Mouse (Mus musculus): ENCODE data around the gene Gatc. TPM values are rescaled to one million over a fixed set of nuclear protein-coding genes. Genes with fewer than 3 reads are reported as not detected.
A peak's percentile ranks its signal among the peaks of the same experiment; 100 is the strongest.

Gene Gatc
- polyA plus RNA-seq, 1 experiment from 2014 or later = 24.6 TPM

- Histone ChIP-seq H3K27ac (ENCODE audit: low read length) (no peak overlapping the region), H3K27me3 (ENCODE audit: control insufficient read depth, insufficient read depth, low read length) (no peaks in the 10 kb centered on the region), H3K36me3 (ENCODE audit: control insufficient read depth, insufficient read depth) (no peaks in the 10 kb centered on the region), H3K9ac (ENCODE audit: low read length) (no peak overlapping the region), H3K4me3 (ENCODE audit: low read length) (no peak overlapping the region), H3K4me1 (ENCODE audit: control insufficient read depth, insufficient read depth, low read length) (no peaks in the 10 kb centered on the region), H3K4me2 (ENCODE audit: low read depth, low read length) (no peak overlapping the region), H3K9me3 (replicated peaks; ENCODE audit: control insufficient read depth, low read length) (no peaks in the 10 kb centered on the region)
- 31% methylated on average over 7 of the region's 7 CpGs for WGBS
- no peak for ATAC-seq (replicated peaks; ENCODE audit: extremely low read depth, insufficient read depth, low FRiP score)
Measured at GRCm38 (mm10) chr5:115362216-115362615, 21.2 kb upstream of the Gatc start.

- ATAC-seq (replicated peaks; ENCODE audit: extremely low read depth, insufficient read depth, low FRiP score) = no peak
- Histone ChIP-seq H3K4me3 (ENCODE audit: low read length) (no peak overlapping the region), H3K36me3 (ENCODE audit: control insufficient read depth, insufficient read depth) (no peaks in the 10 kb centered on the region), H3K9me3 (replicated peaks; ENCODE audit: control insufficient read depth, low read length) (no peaks in the 10 kb centered on the region), H3K4me1 (ENCODE audit: control insufficient read depth, insufficient read depth, low read length) (no peaks in the 10 kb centered on the region), H3K27me3 (ENCODE audit: control insufficient read depth, insufficient read depth, low read length) (no peaks in the 10 kb centered on the region), H3K27ac (ENCODE audit: low read length) (no peak overlapping the region), H3K4me2 (ENCODE audit: low read depth, low read length) (no peak overlapping the region), H3K9ac (ENCODE audit: low read length) (no peak overlapping the region)
- 62% methylated on average over 5 of the region's 5 CpGs for WGBS
Measured at GRCm38 (mm10) chr5:115359851-115360372, 18.9 kb upstream of the Gatc start.

- Histone ChIP-seq H3K4me2 (ENCODE audit: low read depth, low read length) (no peak overlapping the region), H3K27ac (ENCODE audit: low read length) (no peak overlapping the region), H3K9ac (ENCODE audit: low read length) (no peak overlapping the region), H3K4me1 (ENCODE audit: control insufficient read depth, insufficient read depth, low read length) (no peaks in the 10 kb centered on the region), H3K36me3 (ENCODE audit: control insufficient read depth, insufficient read depth) (no peaks in the 10 kb centered on the region), H3K9me3 (replicated peaks; ENCODE audit: control insufficient read depth, low read length) (no peaks in the 10 kb centered on the region), H3K27me3 (ENCODE audit: control insufficient read depth, insufficient read depth, low read length) (no peaks in the 10 kb centered on the region), H3K4me3 (ENCODE audit: low read length) (no peak overlapping the region)
- 85% methylated on average over 8 of the region's 8 CpGs for WGBS
- ATAC-seq (replicated peaks; ENCODE audit: extremely low read depth, insufficient read depth, low FRiP score) = no peak
Measured at GRCm38 (mm10) chr5:115359438-115359837, 18.5 kb upstream of the Gatc start.

- H3K27ac ChIP-seq (ENCODE audit: low read length) = no peak overlapping the region
- no peak overlapping the region for H3K9ac ChIP-seq (ENCODE audit: low read length)
- WGBS = 5% methylated on average over 12 of the region's 12 CpGs
Measured at GRCm38 (mm10) chr5:115358872-115359271, 17.9 kb upstream of the Gatc start.

GRCm38 (mm10) chr5:115355070-115355469 is 14.1 kb upstream of the Gatc start:
- 49% methylated on average over 13 of the region's 13 CpGs for WGBS
- Histone ChIP-seq H3K4me3 (ENCODE audit: low read length) (no peak overlapping the region), H3K4me1 (ENCODE audit: control insufficient read depth, insufficient read depth, low read length) (no peaks in the 10 kb centered on the region), H3K36me3 (ENCODE audit: control insufficient read depth, insufficient read depth) (no peaks in the 10 kb centered on the region), H3K4me2 (ENCODE audit: low read depth, low read length) (no peak overlapping the region), H3K9ac (ENCODE audit: low read length) (no peak overlapping the region), H3K27me3 (ENCODE audit: control insufficient read depth, insufficient read depth, low read length) (no peaks in the 10 kb centered on the region), H3K9me3 (replicated peaks; ENCODE audit: control insufficient read depth, low read length) (no peaks in the 10 kb centered on the region), H3K27ac (ENCODE audit: low read length) (no peak overlapping the region)
- ATAC-seq (replicated peaks; ENCODE audit: extremely low read depth, insufficient read depth, low FRiP score) = no peak

More at GRCm38 (mm10) chr5:115358872-115359271, 17.9 kb upstream of the Gatc start:
- Histone ChIP-seq H3K27me3 (ENCODE audit: control insufficient read depth, insufficient read depth, low read length) (no peaks in the 10 kb centered on the region), H3K4me3 (ENCODE audit: low read length) (no peak overlapping the region), H3K9me3 (replicated peaks; ENCODE audit: control insufficient read depth, low read length) (no peaks in the 10 kb centered on the region), H3K4me2 (ENCODE audit: low read depth, low read length) (no peak overlapping the region), H3K36me3 (ENCODE audit: control insufficient read depth, insufficient read depth) (no peaks in the 10 kb centered on the region), H3K4me1 (ENCODE audit: control insufficient read depth, insufficient read depth, low read length) (no peaks in the 10 kb centered on the region)
- ATAC-seq (replicated peaks; ENCODE audit: extremely low read depth, insufficient read depth, low FRiP score) = peak; percentile 77

GRCm38 (mm10) chr5:115351348-115351747 is 10.4 kb upstream of the Gatc start:
- Histone ChIP-seq H3K9me3 (replicated peaks; ENCODE audit: control insufficient read depth, low read length) (no peaks in the 10 kb centered on the region), H3K36me3 (ENCODE audit: control insufficient read depth, insufficient read depth) (peaks cover under 1% of the 10 kb centered on the region; the same call in 1 of the 2 replicates), H3K27ac (ENCODE audit: low read length) (no peak overlapping the region), H3K27me3 (ENCODE audit: control insufficient read depth, insufficient read depth, low read length) (no peaks in the 10 kb centered on the region), H3K4me1 (ENCODE audit: control insufficient read depth, insufficient read depth, low read length) (peaks cover 9% of the 10 kb centered on the region), H3K4me3 (ENCODE audit: low read length) (no peak overlapping the region), H3K9ac (ENCODE audit: low read length) (no peak overlapping the region), H3K4me2 (ENCODE audit: low read depth, low read length) (no peak overlapping the region)
- ATAC-seq (replicated peaks; ENCODE audit: extremely low read depth, insufficient read depth, low FRiP score) = no peak
- 73% methylated on average over 5 of the region's 5 CpGs for WGBS

- Histone ChIP-seq H3K4me3 (ENCODE audit: low read length) (peak overlapping the region; percentile 68), H3K4me2 (ENCODE audit: low read depth, low read length) (peak overlapping the region; percentile 82), H3K27ac (ENCODE audit: low read length) (peak overlapping the region; percentile 79), H3K4me1 (ENCODE audit: control insufficient read depth, insufficient read depth, low read length) (peaks cover 9% of the 10 kb centered on the region), H3K27me3 (ENCODE audit: control insufficient read depth, insufficient read depth, low read length) (no peaks in the 10 kb centered on the region), H3K36me3 (ENCODE audit: control insufficient read depth, insufficient read depth) (peaks cover 20% of the 10 kb centered on the region), H3K9ac (ENCODE audit: low read length) (peak overlapping the region; percentile 79), H3K9me3 (replicated peaks; ENCODE audit: control insufficient read depth, low read length) (no peaks in the 10 kb centered on the region)
- under 1% methylated on average over 18 of the region's 18 CpGs for WGBS
- ATAC-seq (replicated peaks; ENCODE audit: extremely low read depth, insufficient read depth, low FRiP score) = peak; percentile 5; the same call in 1 of the 2 replicates
Measured at GRCm38 (mm10) chr5:115349225-115349555, 8.2 kb upstream of the Gatc start.

GRCm38 (mm10) chr5:115348546-115349224 is 7.7 kb upstream of the Gatc start, which contains the start of gene Cox6a1:
Cox6a1 (minus strand) TSS chr5:115348981.
- WGBS = under 1% methylated on average over 71 of the region's 74 CpGs
- no peaks in the 10 kb centered on the region for H3K27me3 ChIP-seq (ENCODE audit: control insufficient read depth, insufficient read depth, low read length)
- ATAC-seq (replicated peaks; ENCODE audit: extremely low read depth, insufficient read depth, low FRiP score) = peak; percentile 95
- H3K4me1 ChIP-seq (ENCODE audit: control insufficient read depth, insufficient read depth, low read length) = peaks cover 9% of the 10 kb centered on the region
- peak within 1 kb of the TSS; percentile 82 for H3K4me2 ChIP-seq (ENCODE audit: low read depth, low read length)
- H3K9me3 ChIP-seq (replicated peaks; ENCODE audit: control insufficient read depth, low read length) = no peaks in the 10 kb centered on the region
- H3K9ac ChIP-seq (ENCODE audit: low read length) = peak within 1 kb of the TSS; percentile 95
- H3K27ac ChIP-seq (ENCODE audit: low read length) = peak within 1 kb of the TSS; percentile 83
- peaks cover 25% of the 10 kb centered on the region for H3K36me3 ChIP-seq (ENCODE audit: control insufficient read depth, insufficient read depth)
- H3K4me3 ChIP-seq (ENCODE audit: low read length) = peak within 1 kb of the TSS; percentile 68

GRCm38 (mm10) chr5:115347564-115347963 is 6.6 kb upstream of the Gatc start:
- peak overlapping the region; percentile 83 for H3K27ac ChIP-seq (ENCODE audit: low read length)
- H3K9ac ChIP-seq (ENCODE audit: low read length) = peak overlapping the region; percentile 95
- ATAC-seq (replicated peaks; ENCODE audit: extremely low read depth, insufficient read depth, low FRiP score) = peak; percentile 51; the same call in 1 of the 2 replicates
- no peaks in the 10 kb centered on the region for H3K27me3 ChIP-seq (ENCODE audit: control insufficient read depth, insufficient read depth, low read length)
- peak overlapping the region; percentile 76 for H3K4me2 ChIP-seq (ENCODE audit: low read depth, low read length)
- WGBS = 2% methylated on average over 5 of the region's 5 CpGs
- peak overlapping the region; percentile 68 for H3K4me3 ChIP-seq (ENCODE audit: low read length)
- no peaks in the 10 kb centered on the region for H3K9me3 ChIP-seq (replicated peaks; ENCODE audit: control insufficient read depth, low read length)
- H3K36me3 ChIP-seq (ENCODE audit: control insufficient read depth, insufficient read depth) = peaks cover 35% of the 10 kb centered on the region
- H3K4me1 ChIP-seq (ENCODE audit: control insufficient read depth, insufficient read depth, low read length) = peaks cover 9% of the 10 kb centered on the region
